Mouse (Mus musculus) lung, postnatal 25 days (tissue): ENCODE measurements around the gene Dmrtc2.
"Not testable (repeated sequence)": the region's sequence is repeated elsewhere in the genome, so short reads cannot be mapped to it uniquely, and the experiment has no call there.

Experiments used
- DNase-seq: peaks from one replicate; pipeline ENCODE4 v3.0.0; 2022; ENCODE audit warnings: low spot score

Dmrtc2 gene

GRCm38 (mm10) chr7:24869080-24869479 is 777 bp upstream of the Dmrtc2 start:
- DNase-seq, result no peak

- no peak for DNase-seq
These were observed 7.7 kb downstream of the Dmrtc2 start for GRCm38 (mm10) chr7:24877588-24877987.

GRCm38 (mm10) chr7:24879620-24880019 is 9.8 kb downstream of the Dmrtc2 start:
- DNase-seq, result no peak

- no peak for DNase-seq
These were observed 12.8 kb downstream of the Dmrtc2 start for GRCm38 (mm10) chr7:24882416-24883199.

- DNase-seq, result peak; percentile 99
These were observed 14.2 kb downstream of the Dmrtc2 start, which contains the start of gene Rps19 for GRCm38 (mm10) chr7:24883896-24884692. Gene Rps19, plus strand, starts transcription at chr7:24884371.

GRCm38 (mm10) chr7:24884693-24885291 is 14.9 kb downstream of the Dmrtc2 start:
- no peak for DNase-seq

GRCm38 (mm10) chr7:24885468-24886307 is 15.8 kb downstream of the Dmrtc2 start:
- DNase-seq, result no peak

- DNase-seq, result no peak
These were observed 16.4 kb downstream of the Dmrtc2 start for GRCm38 (mm10) chr7:24886308-24886633.

- no peak for DNase-seq
These were observed 17.2 kb downstream of the Dmrtc2 start for GRCm38 (mm10) chr7:24887096-24887495.

- DNase-seq, result no peak
These were observed 19.8 kb downstream of the Dmrtc2 start for GRCm38 (mm10) chr7:24889431-24890220.

- DNase-seq, result peak; percentile 89
These were observed 20.7 kb downstream of the Dmrtc2 start for GRCm38 (mm10) chr7:24890281-24891216.

- DNase-seq, result no peak
These were observed 21.6 kb downstream of the Dmrtc2 start for GRCm38 (mm10) chr7:24891241-24892124.

- DNase-seq, result peak; percentile 18
These were observed 22.3 kb downstream of the Dmrtc2 start for GRCm38 (mm10) chr7:24892125-24892583.

GRCm38 (mm10) chr7:24895749-24896148 is 25.9 kb downstream of the Dmrtc2 start:
- not testable (repeated sequence) for DNase-seq

GRCm38 (mm10) chr7:24896269-24896668 is 26.4 kb downstream of the Dmrtc2 start:
- DNase-seq, result no peak

GRCm38 (mm10) chr7:24897224-24897623 is 27.4 kb downstream of the Dmrtc2 start, which contains the start of gene Cd79a:
Gene Cd79a, plus strand, starts transcription at chr7:24897381.
- DNase-seq, result peak; percentile 46

- DNase-seq, result no peak
These were observed 28.1 kb downstream of the Dmrtc2 start for GRCm38 (mm10) chr7:24897959-24898358.

- no peak for DNase-seq
These were observed 31.3 kb downstream of the Dmrtc2 start for GRCm38 (mm10) chr7:24901114-24901513.

GRCm38 (mm10) chr7:24901842-24902241 is 32.0 kb downstream of the Dmrtc2 start:
- peak; percentile 40 for DNase-seq
